Mouse (Mus musculus): ENCODE data around the gene Tmem210.

GRCm38 (mm10) chr2:25261870-25262269 is 26.1 kb upstream of the Tmem210 start:
- no peak for TF ChIP-seq CTCF (IDR thresholded peaks at IDR 0.05; ENCODE audit: low read depth)
- no peak for TF ChIP-seq EP300 (IDR thresholded peaks at IDR 0.05; ENCODE audit: low read depth)
